Mouse (Mus musculus) inflammation-experienced regulatory T-cells, adult 6 months (primary cell): ENCODE results near the gene Tmc1. TPM values are rescaled to one million over a fixed set of nuclear protein-coding genes. Genes with fewer than 3 reads are reported as not detected.

Experiments used
- ATAC-seq: one replicate; pipeline ENCODE4 v1.8.0; 2017
- polyA plus RNA-seq, 3 experiments: library from polyadenylated mRNA; unstranded; fragments of 100-300 nt; shearing (Covaris generic); gene quantifications; one replicate each; pipeline ENCODE4 v1.2.1; 2017

Tmc1 gene
- polyA plus RNA-seq = under 1 TPM in 1 of 3 experiments, not detected in 2; 0.16 TPM

DNA sequence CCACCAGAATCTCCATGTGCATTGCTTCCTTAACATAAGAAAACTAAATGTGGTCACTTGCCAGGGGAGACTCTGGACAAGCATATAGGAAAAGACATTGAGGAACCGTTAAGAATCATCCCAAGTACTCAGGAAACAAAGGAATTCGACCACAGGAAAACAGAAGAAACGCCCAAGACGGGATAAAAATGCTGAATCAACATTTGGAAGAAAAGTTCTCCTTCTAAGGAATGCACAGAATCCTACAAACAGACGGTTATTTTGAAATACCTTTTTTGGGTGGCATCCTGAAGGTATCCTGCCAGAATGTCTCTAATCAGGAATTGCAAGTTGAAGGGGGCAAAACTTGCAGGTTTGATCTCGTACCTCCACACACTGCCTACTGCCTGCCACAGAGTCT, at the start of gene Tmc1:
Gene Tmc1, minus strand, starts transcription at position 329 of the 400 bp plus-strand sequence.
- no peak for ATAC-seq

DNA sequence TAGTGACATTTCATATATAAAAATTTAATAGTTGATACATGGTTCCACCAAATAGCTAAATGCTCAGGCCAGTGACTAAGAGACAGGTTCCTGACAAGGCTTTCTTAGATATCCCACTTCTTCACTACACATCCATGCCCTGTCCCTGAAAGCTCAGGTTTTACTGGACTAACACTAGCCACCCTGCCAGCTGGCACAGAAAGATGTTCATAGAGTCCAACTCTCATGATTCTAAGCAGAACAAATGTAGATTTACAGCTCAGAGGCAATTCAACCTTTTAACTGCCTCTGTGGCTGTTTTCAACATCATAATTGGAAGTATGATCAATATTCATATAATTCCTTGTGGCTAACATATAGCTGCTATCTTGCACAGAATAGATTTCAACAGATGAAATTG, 47.5 kb upstream of the Tmc1 start:
- ATAC-seq = no peak

DNA sequence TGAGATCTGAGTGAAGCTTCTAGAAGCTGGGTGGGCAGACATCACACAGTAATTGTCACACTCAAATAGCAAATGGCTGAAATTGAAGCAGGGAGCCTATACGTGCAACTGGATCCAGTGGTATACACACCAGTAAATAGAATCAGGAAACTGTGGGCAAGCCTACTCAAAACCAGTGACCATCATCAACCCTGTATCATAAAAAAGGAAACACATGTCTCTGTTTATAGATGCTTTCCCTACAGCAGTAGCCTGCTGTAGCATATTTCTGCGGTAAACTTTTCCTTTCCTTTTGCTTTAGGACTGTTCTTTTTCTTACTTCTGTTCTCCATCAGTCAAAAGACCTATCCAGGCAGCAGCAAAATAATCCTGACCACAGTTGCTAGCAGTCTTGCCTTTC, 25.2 kb upstream of the Tmc1 start:
- ATAC-seq = no peak

DNA sequence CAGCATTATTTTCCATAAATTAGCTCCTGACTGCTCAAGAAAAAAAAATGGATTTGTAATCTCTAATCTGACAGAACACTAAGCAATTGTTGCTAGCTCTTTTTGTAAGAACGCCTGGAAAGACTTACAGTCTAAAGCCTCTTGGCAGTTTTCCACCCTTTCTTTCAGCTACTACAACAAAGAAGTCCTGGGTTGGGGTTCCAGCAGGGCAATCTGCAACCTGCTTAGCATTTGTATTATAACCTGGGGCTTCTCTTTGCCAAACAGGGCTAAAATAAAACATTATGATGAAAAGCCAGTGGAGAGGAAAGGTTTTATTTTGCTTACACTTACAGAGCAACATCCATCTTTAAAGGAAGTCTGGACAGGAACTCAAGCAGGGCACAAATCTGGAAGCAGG, 24.1 kb upstream of the Tmc1 start:
- no peak for ATAC-seq

DNA sequence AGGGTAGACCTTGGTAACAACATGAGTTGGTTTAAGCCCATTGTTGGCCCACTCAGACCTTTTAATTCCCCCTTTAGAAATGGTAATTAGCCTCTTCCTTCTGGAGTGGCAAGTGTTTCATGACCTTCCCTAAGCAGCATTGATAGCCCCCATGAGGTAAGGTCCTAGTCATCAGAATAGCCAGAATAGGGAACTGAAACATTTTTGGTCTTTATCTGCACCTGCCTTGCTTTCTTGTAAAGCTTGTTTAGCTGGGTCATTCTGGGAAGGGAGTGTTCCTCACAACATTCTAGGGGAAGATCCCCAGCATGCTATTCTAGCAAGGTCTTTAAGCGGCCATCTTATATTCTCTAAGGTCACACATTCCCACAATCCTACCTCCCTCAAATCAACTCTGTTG, 17.9 kb upstream of the Tmc1 start:
- ATAC-seq = no peak

DNA sequence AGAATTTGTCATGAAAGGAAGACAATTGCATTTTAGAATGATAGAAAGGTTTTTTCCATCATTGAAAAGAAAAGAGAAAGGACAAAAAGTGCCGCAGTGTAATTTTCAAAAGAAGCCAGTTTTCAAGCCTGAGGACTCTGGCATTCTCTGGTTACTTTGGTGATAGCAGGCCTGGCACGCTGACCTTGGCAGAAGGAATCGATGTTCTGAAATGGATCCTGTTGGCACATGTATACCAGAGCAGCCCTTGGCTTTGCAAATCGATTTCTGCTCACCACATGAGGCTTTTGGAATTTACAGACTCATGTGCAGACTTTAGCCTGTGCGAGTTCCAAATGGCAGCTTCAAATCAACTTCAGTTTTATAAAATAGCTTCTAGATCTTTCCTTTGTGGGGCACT, 813 bp upstream of the Tmc1 start:
- ATAC-seq = no peak

DNA sequence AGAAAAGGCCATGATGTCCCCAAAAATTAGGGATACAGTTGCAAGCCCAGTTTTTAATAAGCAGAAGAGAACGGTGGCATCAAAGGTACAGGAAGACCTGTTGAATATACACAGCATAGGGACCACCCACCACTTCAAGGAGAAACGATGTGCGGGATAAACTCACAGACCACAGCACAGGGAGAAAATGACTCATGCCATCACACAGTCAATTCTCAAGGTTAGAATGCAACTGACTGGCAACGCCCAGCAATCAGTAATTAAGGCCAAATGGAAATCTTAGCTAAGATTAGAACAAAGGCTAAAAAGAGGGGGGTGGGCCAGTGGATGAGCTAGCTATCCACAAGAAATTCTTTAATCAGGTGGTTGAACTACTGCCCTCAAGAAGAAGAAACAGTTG, 9.6 kb downstream of the Tmc1 start:
- no peak for ATAC-seq

DNA sequence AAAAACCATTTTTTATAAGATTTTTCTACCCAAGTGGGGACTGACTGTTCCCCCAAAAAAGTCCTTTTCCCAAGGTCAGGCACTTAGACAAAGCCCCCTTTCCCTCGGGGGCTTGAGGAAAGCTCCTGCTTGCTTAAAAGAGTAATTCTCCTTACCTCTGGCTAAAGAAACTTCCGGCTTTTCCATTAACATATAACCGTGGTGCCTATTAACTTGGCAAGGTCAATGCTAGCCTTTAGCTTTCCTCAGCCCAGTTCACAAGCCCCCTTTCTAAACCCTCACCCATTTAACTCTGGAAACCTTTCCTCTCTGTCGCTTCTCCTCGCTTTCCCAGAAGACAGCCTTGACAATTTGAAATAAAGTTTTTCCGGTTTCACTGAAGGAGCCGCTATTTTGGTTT, 29.7 kb downstream of the Tmc1 start:
- no peak for ATAC-seq

DNA sequence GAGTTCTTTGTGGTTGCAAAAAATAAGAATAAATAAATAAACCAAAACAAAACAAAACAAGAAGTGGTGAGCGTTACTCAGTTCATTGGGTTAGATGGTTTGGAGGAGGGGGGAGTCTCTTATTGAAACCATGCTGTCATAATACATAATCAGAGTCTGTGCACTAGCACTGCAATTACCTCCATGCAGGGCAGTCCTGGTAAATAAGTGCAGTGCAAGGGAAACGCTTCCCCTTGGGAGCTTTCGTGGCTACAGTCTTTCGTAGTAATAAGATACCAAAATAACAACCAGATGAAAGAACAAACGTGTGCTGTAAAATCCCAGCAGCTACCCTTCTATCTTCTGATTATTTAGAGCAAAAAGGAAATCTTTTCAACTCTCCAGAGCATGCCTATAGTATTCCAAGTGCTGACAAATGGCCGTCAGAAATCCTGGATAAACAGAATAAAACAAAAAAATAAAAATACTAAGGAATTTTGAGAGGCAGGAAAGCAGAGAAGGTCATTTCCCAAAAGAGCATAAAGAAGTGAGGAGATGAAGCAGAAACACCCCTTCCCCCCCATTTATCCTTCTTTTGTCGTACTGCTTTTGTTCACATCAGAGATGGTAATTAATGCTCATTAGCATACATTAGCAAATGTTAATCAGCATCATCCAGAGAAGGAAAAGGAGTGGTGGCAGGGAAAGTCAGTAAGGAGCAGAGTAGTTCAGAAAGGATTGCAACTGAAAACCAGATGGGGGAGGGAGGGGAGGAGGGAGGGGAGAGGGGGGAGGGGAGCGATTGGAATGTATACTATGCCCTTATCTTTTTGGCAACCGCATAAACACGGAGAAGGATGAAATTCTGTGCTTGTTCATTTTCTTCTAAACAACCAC, 30.4 kb downstream of the Tmc1 start:
- no peak for ATAC-seq

DNA sequence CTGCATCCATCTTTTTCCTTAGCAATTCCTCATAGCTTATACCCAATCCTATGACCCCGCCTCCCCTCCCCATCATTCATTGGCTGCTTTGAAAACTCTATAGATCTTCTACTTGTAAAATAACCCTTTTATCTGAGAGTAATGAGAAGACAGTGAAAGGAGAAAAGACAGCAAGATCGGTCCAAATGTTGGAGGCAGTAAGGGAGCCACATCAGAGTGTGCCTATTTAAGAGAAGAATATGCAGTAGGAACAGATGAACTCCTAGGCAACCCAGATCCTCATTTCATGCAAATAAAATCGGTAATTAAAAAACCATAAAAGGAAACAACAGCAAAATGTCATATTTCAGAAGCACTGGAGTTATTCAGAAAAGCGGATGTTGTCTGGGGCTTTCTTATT, 35.8 kb downstream of the Tmc1 start:
- ATAC-seq = no peak

DNA sequence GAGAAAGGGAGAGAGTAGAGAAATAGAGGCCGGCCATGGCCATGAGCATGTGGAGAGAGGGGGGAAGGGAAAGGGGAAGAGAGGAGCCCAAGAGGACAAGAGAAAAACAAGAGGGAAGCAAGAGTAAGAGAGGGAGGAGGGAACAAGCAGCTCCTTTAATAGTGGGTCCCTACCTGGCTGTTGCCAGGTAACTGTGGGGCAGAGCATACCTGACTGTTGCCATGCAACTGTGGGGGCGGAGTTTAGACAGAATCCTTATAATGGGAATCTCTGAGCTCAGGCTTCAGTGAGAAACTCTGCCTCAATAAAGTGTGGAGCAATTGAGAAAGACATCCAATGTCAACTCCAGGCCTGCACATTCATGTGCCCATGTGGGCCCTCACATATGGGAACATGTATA, 38.9 kb downstream of the Tmc1 start:
- ATAC-seq = no peak

DNA sequence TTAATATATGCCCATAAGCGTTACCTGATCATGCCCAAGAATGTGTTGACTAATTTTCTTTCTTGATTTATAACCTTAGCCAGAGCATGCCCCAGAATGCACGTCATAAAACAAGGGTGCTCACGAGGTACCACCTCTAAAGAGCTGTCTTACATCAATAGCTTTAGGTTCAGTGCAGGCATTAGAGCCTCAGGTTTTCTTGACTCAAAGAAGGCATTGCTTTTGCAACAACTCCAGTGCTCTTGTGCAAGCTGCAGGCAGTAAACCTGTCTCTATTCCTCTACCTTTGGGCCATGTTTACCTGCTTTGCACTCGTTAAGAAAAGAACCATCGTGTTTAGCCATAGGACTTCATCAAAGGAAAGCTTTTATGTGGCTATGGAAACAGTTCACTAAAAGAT, 43.6 kb downstream of the Tmc1 start:
- no peak for ATAC-seq

DNA sequence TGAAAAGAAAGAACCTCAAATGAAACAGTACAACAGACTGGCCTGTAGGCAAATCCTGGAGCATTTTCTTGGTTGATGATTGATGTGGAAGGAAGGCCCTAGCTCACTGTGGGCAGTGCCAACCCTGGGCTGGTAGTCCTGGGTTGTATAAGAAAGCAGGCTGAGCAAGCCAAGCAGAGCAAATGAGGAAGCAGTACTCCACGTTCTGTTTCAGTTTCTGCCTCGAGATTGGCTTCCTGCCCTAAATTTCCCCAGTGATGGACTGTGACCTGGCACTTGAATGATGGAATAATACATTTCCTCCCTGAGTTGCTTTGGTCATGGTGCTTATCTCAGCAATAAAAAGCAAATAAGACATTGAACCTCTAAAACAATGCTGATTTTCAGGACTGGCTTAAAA, 72.8 kb downstream of the Tmc1 start:
- no peak for ATAC-seq

DNA sequence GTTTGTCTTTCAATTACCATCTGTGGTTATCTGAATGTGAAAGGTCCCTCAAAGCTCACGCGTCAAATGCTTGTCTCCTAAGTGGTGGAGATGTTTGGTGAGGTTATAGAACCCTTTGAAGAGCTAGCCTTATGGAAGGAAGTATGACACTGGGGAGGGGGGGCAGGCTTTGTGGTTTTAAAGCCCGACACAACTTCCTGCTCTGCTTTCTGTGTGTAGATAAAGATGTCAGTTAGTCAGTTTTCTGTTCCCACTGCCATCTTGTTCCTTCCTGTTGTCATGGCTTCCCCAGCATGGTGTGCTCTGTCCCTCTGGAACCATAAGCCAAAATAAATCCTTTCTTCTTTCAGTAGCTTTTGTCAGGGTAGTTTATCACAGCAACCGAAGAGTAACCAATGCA, 78.1 kb downstream of the Tmc1 start:
- ATAC-seq = no peak

DNA sequence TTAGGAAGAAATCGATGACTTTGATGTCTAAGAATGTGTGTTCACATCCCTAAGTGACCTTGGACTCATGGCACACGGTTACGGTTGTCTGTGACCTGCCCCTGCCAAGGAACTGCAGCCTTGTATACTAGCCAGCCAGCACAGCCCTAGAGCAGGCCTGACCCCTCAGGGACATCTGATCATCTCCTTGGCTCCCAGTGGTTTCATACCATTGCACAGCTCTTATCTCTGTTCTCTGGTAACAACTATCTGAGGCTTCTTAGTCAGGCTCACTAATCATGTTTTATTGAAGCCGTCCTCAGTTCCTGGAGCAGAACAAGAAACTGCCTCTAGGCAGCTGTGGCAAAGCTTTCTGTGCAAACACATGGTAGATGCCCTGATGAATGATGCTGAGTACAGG, 92.2 kb downstream of the Tmc1 start:
- no peak for ATAC-seq

DNA sequence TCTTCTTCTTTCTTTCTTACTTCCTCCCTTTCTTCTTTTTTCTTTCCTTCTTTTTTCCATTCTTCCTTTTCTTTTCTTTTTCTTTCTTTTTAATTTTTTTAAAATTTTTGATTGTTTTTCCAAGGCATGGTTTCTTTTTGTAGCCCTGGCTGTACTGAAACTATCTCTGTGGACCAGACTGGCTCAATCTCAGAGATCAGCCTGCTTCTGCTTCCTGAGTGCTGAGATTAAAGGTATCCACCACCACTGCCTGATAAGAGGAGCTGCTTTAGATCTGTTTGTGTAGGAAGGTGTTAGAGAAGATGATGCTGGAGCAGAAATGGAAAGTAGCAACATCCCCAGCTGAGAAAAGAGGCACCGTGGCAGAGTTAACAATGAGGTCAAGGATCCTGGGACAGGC, 93.7 kb downstream of the Tmc1 start:
- no peak for ATAC-seq

DNA sequence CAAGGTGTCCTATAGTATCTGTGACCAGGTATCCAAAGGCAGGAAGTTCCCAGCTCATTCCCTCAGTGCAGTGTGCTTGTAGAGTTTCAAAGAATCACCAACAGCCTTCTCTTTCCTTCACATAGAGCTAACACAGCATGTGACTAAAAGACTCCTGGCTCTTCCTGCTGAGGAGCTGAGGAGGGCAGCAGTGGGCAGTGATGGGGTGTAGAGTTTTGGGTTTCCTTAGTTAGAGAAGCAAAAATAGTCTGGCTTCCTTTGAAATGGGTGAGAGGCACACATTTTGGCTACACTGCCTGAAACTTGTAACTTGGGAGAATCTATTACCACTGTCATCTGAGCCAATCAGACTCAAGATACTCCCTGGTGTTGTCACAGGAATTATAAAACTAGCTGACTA, 96.2 kb downstream of the Tmc1 start:
- ATAC-seq = no peak

DNA sequence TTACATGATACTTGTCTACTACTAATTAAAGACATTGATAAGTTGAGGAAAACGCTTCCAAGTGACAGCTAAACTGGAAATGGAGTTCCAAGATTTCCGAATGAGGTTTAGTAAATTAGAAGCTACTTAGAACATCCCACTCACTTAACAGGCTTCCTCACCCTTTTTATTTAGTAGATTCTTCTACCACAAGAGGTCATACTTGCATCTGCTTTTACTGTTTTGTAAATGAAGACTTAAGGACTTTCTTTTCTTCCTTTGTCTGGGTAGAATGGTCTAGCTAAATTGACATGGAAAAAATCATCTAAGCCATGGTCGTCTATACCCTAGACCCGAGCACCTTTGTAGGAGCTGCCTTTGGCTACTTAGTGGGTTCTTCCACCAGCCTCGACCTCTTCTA, 105.1 kb downstream of the Tmc1 start:
- no peak for ATAC-seq

DNA sequence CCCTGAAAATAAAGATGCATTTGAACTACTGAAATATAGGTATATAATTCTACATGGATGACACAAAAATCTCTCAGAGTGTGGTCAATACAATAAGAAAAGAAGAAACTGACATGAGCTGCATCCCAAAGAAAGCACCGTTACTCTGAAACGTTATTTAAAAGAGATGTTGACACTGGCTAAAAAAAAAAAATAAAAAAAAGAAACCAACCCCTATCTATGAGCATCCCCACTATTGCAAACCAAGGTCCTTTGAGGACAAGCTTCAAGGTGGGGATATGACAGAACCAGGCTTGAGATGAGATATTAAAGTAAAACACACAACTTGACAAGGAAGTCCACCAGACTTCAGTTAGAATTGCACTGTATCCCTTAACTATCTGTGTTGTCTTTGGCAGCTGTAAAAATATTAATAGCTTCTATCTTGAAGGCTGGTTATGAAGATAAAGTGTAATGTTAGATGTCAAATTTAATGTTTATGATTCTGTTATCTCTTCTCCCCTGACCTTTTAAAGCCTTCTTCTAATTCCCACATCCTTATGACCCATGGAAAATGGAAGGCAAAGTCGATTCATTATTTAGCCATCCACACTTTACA, 106.4 kb downstream of the Tmc1 start:
- ATAC-seq = no peak

DNA sequence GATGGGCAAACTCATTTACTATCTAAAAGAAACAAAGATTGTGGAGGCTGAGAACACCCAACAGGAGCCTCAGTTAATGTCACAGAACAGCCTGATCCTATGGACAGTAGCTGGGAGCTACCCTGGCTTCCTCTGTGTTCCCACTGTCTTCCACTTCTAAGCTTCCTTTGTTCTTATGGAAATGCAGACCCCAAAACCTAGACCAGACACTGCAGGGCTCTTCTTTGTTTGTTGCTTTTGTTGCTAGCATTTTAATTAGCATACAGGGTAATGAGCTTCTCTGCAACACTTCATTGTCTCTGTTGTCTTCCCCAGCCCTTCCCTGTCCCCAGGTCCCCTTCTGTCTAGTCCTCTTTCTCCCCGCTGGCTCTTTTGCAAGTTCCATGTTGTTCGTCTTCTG, 116.6 kb downstream of the Tmc1 start:
- ATAC-seq = no peak

DNA sequence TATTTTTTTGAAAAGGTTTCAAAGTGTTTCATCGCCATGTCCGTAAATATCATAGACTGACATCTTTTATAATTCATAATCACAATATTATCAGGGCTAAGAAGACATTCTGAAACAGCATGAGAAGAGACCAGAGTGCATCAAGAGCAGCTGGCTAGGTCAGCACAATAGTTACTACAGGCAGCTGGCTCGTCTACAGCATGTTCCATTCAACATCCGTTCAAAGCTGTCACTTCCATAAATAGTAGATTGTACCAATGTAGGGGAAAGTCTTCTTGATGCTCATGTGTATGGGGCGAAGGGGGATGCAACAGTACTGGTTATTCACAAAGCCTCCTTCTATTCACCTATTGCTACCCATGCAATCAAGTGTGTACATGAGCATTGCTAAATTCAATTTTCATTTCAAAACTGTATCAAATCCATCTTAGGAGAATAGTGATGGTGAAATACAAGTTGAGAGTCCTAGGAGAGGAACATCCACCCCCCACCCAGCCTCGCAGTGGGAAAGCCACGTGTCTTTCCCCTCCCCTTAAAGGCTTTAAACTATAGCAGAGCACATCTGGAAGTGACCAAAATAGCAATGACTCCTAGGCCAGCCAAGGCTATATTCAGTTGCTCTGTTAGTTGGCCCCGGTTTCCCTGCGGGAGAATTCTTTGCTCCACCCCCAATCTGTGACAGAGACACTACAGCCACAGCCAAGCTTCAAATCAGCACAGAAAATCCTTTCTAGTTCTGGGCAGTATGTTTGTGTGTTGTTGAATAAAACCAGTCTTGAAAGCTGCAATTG, 117.8 kb downstream of the Tmc1 start:
- no peak for ATAC-seq

DNA sequence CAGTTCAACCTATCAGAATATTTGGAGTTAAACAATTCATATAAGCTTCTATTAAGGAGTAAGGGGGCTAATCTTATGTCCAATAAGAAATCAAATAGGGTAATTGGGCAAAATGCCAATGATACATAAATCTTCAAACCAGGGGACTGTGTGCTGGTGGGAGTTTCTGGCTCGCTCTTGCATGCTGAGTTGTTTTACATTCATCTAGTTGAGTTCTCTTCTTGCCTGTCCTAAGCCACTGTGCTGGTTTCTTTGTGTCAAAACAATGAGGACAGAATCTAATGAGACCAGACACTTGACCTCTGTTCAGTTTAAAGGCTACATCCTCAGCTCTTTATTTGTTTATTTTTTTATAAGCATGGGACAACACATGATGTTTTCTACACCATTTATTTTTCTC, 119.1 kb downstream of the Tmc1 start:
- ATAC-seq = no peak

DNA sequence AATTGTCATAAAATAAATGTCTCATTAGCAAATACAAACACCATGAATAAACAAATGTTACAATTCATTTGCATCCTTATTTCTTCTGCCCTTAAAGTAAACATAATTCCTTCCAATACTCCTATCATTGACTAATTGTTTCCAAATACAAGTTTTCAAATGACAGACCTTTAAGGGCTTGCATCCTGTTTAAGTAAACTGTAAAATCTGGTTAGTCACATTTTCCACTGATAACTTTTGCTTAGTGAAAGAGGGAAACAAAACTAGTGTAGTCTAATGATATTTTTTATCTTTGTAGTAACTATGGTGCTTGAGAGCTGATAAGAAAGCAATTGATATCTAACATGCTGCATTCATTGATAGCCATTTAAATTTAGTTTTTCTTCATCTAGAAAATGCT, 154.5 kb downstream of the Tmc1 start:
- no peak for ATAC-seq
